Mouse (Mus musculus) hindbrain, embryonic 13.5 days (tissue): ENCODE measurements at regions not wholly inside any gene's neighbourhood (a gene's known extent, or its start where the extent isn't known, plus 50 kb on each side); places are given as distances from the start of the nearest gene placed in this dataset.

ENCODE experiments used
- ATAC-seq: fragments of 200-750 bp; cut with Nextera tagmentation; 2 replicates; pipeline ENCODE4 v1.8.0; 2017; ENCODE audit warnings: moderate TSS enrichment; ENCODE audit not compliant: low FRiP score
- H3K27ac ChIP-seq: fragments of 300-500 bp; sonication (generic); 2 replicates; pipeline ENCODE4 v1.5.1; 2015; ENCODE audit warnings: inconsistent platforms, mild to moderate bottlenecking, moderate library complexity
- H3K27me3 ChIP-seq: fragments of 300-500 bp; sonication (generic); 2 replicates; pipeline ENCODE4 v1.6.1; 2015; ENCODE audit warnings: mild to moderate bottlenecking, inconsistent platforms
- H3K36me3 ChIP-seq: fragments of 300-500 bp; sonication (generic); 2 replicates; pipeline ENCODE4 v1.6.1; 2015; ENCODE audit warnings: mild to moderate bottlenecking, inconsistent platforms
- H3K4me1 ChIP-seq: fragments of 300-500 bp; sonication (generic); replicated peaks from 2 replicates; pipeline ENCODE4 v1.6.1; 2015; ENCODE audit warnings: inconsistent platforms
- H3K4me2 ChIP-seq: fragments of 300-500 bp; sonication (generic); 2 replicates; pipeline ENCODE4 v1.6.1; 2015; ENCODE audit warnings: inconsistent platforms, mild to moderate bottlenecking, moderate library complexity
- H3K4me3 ChIP-seq: fragments of 300-500 bp; sonication (generic); 2 replicates; pipeline ENCODE4 v1.5.1; 2015; ENCODE audit warnings: mild to moderate bottlenecking, inconsistent platforms
- H3K9ac ChIP-seq: fragments of 300-500 bp; sonication (generic); 2 replicates; pipeline ENCODE4 v1.6.1; 2015; ENCODE audit warnings: mild to moderate bottlenecking, inconsistent platforms
- H3K9me3 ChIP-seq: fragments of 300-500 bp; sonication (generic); 2 replicates; pipeline ENCODE4 v1.6.1; 2016; ENCODE audit warnings: inconsistent platforms
- WGBS: fragments of 180-500 bp; shearing (Covaris S2); methylation state at CpG from one replicate; pipeline ENCODE4 v1.1.7; 2015; 5-methylcytosine and 5-hydroxymethylcytosine counted together

GRCm38 (mm10) chr1:135665484-135665883, 54.4 kb upstream of the Csrp1 start:
- H3K27me3 ChIP-seq = no peaks in the 10 kb centered on the region
- no peak for ATAC-seq
- 48% methylated on average over 8 of the region's 8 CpGs for WGBS
- no peak overlapping the region for H3K9ac ChIP-seq
- no peak overlapping the region for H3K4me2 ChIP-seq
- H3K9me3 ChIP-seq = no peaks in the 10 kb centered on the region
- 0 out of 2 replicates have a peak overlapping the region, but pooled peaks have one; percentile 23 for H3K27ac ChIP-seq
- no peak overlapping the region for H3K4me3 ChIP-seq
- H3K4me1 ChIP-seq = peaks cover 39% of the 10 kb centered on the region
- H3K36me3 ChIP-seq = no peaks in the 10 kb centered on the region

DNA sequence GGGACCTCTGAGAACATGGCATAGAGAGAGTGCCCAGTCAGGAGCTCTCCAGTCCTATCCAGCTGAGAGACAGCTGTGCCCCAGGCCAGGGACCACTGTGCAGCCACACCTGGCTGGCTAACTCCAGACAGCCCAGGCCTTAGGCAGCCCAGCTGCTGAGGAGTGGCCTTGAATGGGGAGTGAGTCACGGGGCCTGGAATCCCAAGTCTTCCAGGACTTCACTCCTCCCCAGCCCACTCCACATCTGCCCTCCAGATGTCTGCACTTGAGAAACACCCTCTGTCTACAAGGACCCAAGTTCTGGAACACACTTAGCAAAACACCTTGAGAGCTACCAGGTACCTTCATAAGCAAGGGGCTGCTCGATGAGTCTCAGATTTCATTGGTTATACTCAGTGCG, 51.5 kb upstream of the Csrp1 start:
- Histone ChIP-seq H3K4me2 (no peak overlapping the region), H3K27me3 (no peaks in the 10 kb centered on the region), H3K4me3 (no peak overlapping the region), H3K36me3 (no peaks in the 10 kb centered on the region), H3K9me3 (no peaks in the 10 kb centered on the region), H3K4me1 (peaks cover 55% of the 10 kb centered on the region), H3K27ac (no peak overlapping the region), H3K9ac (no peak overlapping the region)
- no peak for ATAC-seq
- WGBS = 78% methylated on average over 3 of the region's 3 CpGs

- ATAC-seq = no peak
- Histone ChIP-seq H3K27ac (no peak overlapping the region), H3K36me3 (no peaks in the 10 kb centered on the region), H3K4me2 (no peak overlapping the region), H3K27me3 (no peaks in the 10 kb centered on the region), H3K9me3 (no peaks in the 10 kb centered on the region), H3K4me3 (no peak overlapping the region), H3K4me1 (peaks cover 57% of the 10 kb centered on the region), H3K9ac (no peak overlapping the region)
- 82% methylated on average over 7 of the region's 7 CpGs for WGBS
These were observed 50.9 kb upstream of the Csrp1 start for GRCm38 (mm10) chr1:135668951-135669350.

- no peak for ATAC-seq
- 68% methylated on average over 7 of the region's 7 CpGs for WGBS
- no peak overlapping the region for H3K4me3 ChIP-seq
These were observed 50.1 kb upstream of the Csrp1 start for GRCm38 (mm10) chr1:135669803-135670202.

More at GRCm38 (mm10) chr1:135669803-135670202, 50.1 kb upstream of the Csrp1 start:
- Histone ChIP-seq H3K9ac (no peak overlapping the region), H3K27ac (peak overlapping the region; percentile 44; the same call in 1 of the 2 replicates), H3K4me2 (no peak overlapping the region), H3K27me3 (no peaks in the 10 kb centered on the region), H3K36me3 (no peaks in the 10 kb centered on the region), H3K4me1 (peaks cover 51% of the 10 kb centered on the region), H3K9me3 (no peaks in the 10 kb centered on the region)
